Mouse (Mus musculus) embryonic fibroblast, embryonic 13.5 days (primary cell): ENCODE data around the gene Plekha4.

Source experiments
- CTCF ChIP-seq: IDR thresholded peaks from 2 replicates; pipeline ENCODE4 v1.5.1; 2011; ENCODE audit warnings: mild to moderate bottlenecking, control low read depth, low read length, moderate library complexity, borderline replicate concordance; ENCODE audit not compliant: insufficient read depth
- POLR2A ChIP-seq: IDR thresholded peaks from 2 replicates; pipeline ENCODE4 v1.6.1; 2011; ENCODE audit warnings: low read depth, mild to moderate bottlenecking, control low read depth, low read length, moderate library complexity

- TF ChIP-seq CTCF (no peak), POLR2A (no peak)
Observed at GRCm38 (mm10) chr7:45489578-45489977, 36.6 kb upstream of the Plekha4 start.
